Mouse (Mus musculus) monocyte, adult 5-6 weeks (primary cell): ENCODE measurements around the gene Zfyve27. TPM values are rescaled to one million over a fixed set of nuclear protein-coding genes. Genes with fewer than 3 reads are reported as not detected.

Source experiments
- ATAC-seq: fragments of 153-309, 156-312 bp; replicated peaks from 2 replicates; pipeline ENCODE4 v1.8.0; 2017; ENCODE audit warnings: mild to moderate bottlenecking; ENCODE audit not compliant: low TSS enrichment, insufficient number of reproducible peaks, severe bottlenecking, poor library complexity, low FRiP score
- total RNA-seq: library from RNA; stranded (forward); fragments of 200-1000, 200-491, 200-594 nt; gene quantifications from 3 replicates; pipeline ENCODE4 v1.2.3, GENCODE M21; 2017

Zfyve27 gene
- total RNA-seq, 1 experiment from 2014 or later = 44.3 TPM

- ATAC-seq = no peak
Observed at GRCm38 (mm10) chr19:42167489-42167888, 3.7 kb downstream of the Zfyve27 start.

- no peak for ATAC-seq
Observed at GRCm38 (mm10) chr19:42169322-42169975, 5.7 kb downstream of the Zfyve27 start.

- ATAC-seq = peak; percentile 60
Observed at GRCm38 (mm10) chr19:42170025-42170969, 6.5 kb downstream of the Zfyve27 start.

GRCm38 (mm10) chr19:42176841-42177240 lies 13.1 kb downstream of the Zfyve27 start:
- peak; percentile 55 for ATAC-seq

- ATAC-seq = no peak
Observed at GRCm38 (mm10) chr19:42177461-42177860, 13.7 kb downstream of the Zfyve27 start.

GRCm38 (mm10) chr19:42179356-42179755 lies 15.6 kb downstream of the Zfyve27 start:
- no peak for ATAC-seq

GRCm38 (mm10) chr19:42182673-42183072 lies 18.9 kb downstream of the Zfyve27 start:
- no peak for ATAC-seq

GRCm38 (mm10) chr19:42189735-42190134 lies 26.0 kb downstream of the Zfyve27 start:
- no peak for ATAC-seq

- no peak for ATAC-seq
Observed at GRCm38 (mm10) chr19:42190494-42190893, 26.7 kb downstream of the Zfyve27 start.

- ATAC-seq = no peak
Observed at GRCm38 (mm10) chr19:42193311-42193710, 29.6 kb downstream of the Zfyve27 start.

- ATAC-seq = no peak
Observed at GRCm38 (mm10) chr19:42196378-42196777, 32.6 kb downstream of the Zfyve27 start.

GRCm38 (mm10) chr19:42197066-42197465 lies 33.3 kb downstream of the Zfyve27 start:
- no peak for ATAC-seq

- ATAC-seq = no peak
Observed at GRCm38 (mm10) chr19:42198026-42198425, 34.3 kb downstream of the Zfyve27 start.

GRCm38 (mm10) chr19:42201696-42202381 lies 38.1 kb downstream of the Zfyve27 start, which contains the start of gene Sfrp5:
Sfrp5 (minus strand) TSS chr19:42202252.
- no peak for ATAC-seq

GRCm38 (mm10) chr19:42202467-42202866 lies 38.7 kb downstream of the Zfyve27 start:
- no peak for ATAC-seq

- no peak for ATAC-seq
Observed at GRCm38 (mm10) chr19:42204306-42204705, 40.6 kb downstream of the Zfyve27 start.

- no peak for ATAC-seq
Observed at GRCm38 (mm10) chr19:42205201-42205600, 41.5 kb downstream of the Zfyve27 start.

GRCm38 (mm10) chr19:42209485-42209884 lies 45.7 kb downstream of the Zfyve27 start:
- no peak for ATAC-seq

- ATAC-seq = no peak
Observed at GRCm38 (mm10) chr19:42209976-42210375, 46.2 kb downstream of the Zfyve27 start.
